Comparison of ENCODE assay signal across 18 mouse cellular contexts in the genomic region with DNA sequence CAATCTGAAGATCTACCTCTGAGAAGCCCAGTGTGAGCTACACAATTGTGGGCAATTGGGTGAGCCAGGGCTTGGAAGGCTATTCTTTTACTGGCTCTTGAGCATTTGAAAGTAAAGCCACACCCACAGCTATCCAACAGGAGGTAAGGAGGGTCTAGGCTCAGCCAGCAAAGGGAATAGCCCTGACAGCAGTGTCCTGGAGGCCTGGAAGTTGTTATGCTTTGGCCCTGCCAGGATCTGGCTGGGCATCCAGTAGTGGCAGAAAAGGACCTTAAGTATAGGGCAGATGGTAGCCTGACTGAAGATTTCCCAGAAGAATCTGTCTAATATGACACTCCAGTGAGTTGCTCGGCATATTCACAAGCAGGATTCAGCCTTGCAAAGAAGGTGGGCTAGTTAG.
DNase-seq lines count a peak whose midpoint lies in the region; ATAC-seq lines count a peak whose summit lies in the region.
"Had no signal": no experiment of that assay in that cellular context is flagged by ENCODE, and none has a peak within 500 bp of the region (broad histone marks: within the 10 kb centered on the region; RNA-seq: fewer than 3 reads in every experiment).

No protein-coding gene starts in this region.

- intact Hi-C loops in left cerebral cortex, postnatal 4 days (cut with DNase I) = no loop called here

- ATAC-seq in cerebellum, adult (ENCODE audit: insufficient number of reproducible peaks, low FRiP score, low TSS enrichment) = 0 out of 2 replicates have a peak, but pooled peaks have one; percentile 41
- ATAC-seq: forebrain, embryonic 14.5 days; forebrain, postnatal 0 days; intestine, embryonic 15.5 days had no signal

- no peak for DNase-seq in cerebellum, adult 9-10 months
- DNase-seq in cerebellum, postnatal 10 days = peak; percentile 55 to 80
- DNase-seq in cerebellum, adult 11 months = no peak
- peak; percentile 62 for DNase-seq in left cerebral cortex, postnatal 4 days
- DNase-seq in left cerebral cortex, adult 18-20 months (ENCODE audit: low spot score in 2 of 2) = no peak
- DNase-seq in adipocyte (ENCODE audit: low spot score) = no peak
- DNase-seq: adrenal gland, adult 2 months; adrenal gland, postnatal 14 days; forebrain, postnatal 0 days; gastrocnemius, adult 2 months; gastrocnemius, postnatal 14 days; heart, adult 18-20 months; heart, postnatal 14 days; heart, postnatal 4 days; kidney, adult 11 months had no signal

Comparison
In these comparisons a context has a peak if more than half of its experiments do, and no peak if none do; other contexts are left out.
1. DNase-seq: peak in cerebellum, postnatal 10 days (2 of 2) and left cerebral cortex, postnatal 4 days (single experiment); none in cerebellum, adult 9-10 months (single experiment), cerebellum, adult 11 months (single experiment), left cerebral cortex, adult 18-20 months (0 of 2) and adipocyte (single experiment).